Mouse (Mus musculus) heart, adult 2 months (tissue): ENCODE measurements around the gene Abhd16b.

Experiments used
- CTCF ChIP-seq: fragments of 200-600 bp; IDR thresholded peaks from 2 replicates; pipeline ENCODE4 v1.8.1; 2022; ENCODE audit warnings: antibody characterized with exemption, mild to moderate bottlenecking, moderate library complexity
- POLR2A ChIP-seq: fragments of 200-500 bp; IDR thresholded peaks from 2 replicates; pipeline ENCODE4 v1.6.1; 2011; ENCODE audit warnings: mild to moderate bottlenecking, low read depth, low read length, control low read depth; ENCODE audit not compliant: insufficient read depth

DNA sequence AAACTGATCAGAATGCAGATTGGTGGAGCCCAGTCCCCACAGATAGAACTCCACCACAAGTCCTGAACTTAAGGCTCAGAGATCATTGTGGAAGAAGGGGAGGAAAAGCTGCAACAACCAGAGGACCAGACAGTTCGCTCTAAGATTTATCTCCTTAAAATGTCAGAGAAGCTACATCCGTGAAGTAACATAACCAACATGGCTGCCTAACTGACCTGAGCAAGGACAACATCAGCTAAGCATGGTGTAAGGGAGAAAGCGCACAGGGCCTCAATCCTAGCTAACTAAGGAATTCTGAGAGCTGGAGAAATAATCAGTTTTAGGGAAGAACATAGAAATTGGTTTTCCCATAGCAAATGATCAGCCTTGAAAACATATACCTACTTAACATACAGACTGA is 26.2 kb downstream of the Abhd16b start:
- TF ChIP-seq CTCF (no peak), POLR2A (no peak)
